Mouse (Mus musculus) stomach, embryonic 16.5 days (tissue): ENCODE results near the gene Ciapin1. TPM values are rescaled to one million over a fixed set of nuclear protein-coding genes. Genes with fewer than 3 reads are reported as not detected.
"Not testable (repeated sequence)": the region's sequence is repeated elsewhere in the genome, so short reads cannot be mapped to it uniquely, and the experiment has no call there.

ENCODE experiments used
- ATAC-seq: fragments of 200-750 bp; cut with Nextera tagmentation; 2 replicates; pipeline ENCODE4 v1.8.0; 2017; ENCODE audit warnings: moderate number of reproducible peaks, moderate TSS enrichment; ENCODE audit not compliant: insufficient read depth, low FRiP score
- H3K27ac ChIP-seq: fragments of 300-500 bp; sonication (generic); 2 replicates; pipeline ENCODE4 v1.5.1; 2014; ENCODE audit warnings: low read length
- H3K27me3 ChIP-seq: fragments of 300-500 bp; sonication (generic); 2 replicates; pipeline ENCODE4 v1.6.1; 2014; ENCODE audit warnings: low read length, control low read depth, mixed read lengths; ENCODE audit not compliant: control insufficient read depth, insufficient read depth
- H3K36me3 ChIP-seq: fragments of 300-500 bp; sonication (generic); 2 replicates; pipeline ENCODE4 v1.6.1; 2014; ENCODE audit warnings: low read length; ENCODE audit not compliant: control insufficient read depth, insufficient read depth
- H3K4me1 ChIP-seq: fragments of 300-500 bp; sonication (generic); 2 replicates; pipeline ENCODE4 v1.6.1; 2014; ENCODE audit warnings: low read length, control low read depth, mixed read lengths; ENCODE audit not compliant: control insufficient read depth, insufficient read depth
- H3K4me2 ChIP-seq: fragments of 300-500 bp; sonication (generic); 2 replicates; pipeline ENCODE4 v1.6.1; 2014; ENCODE audit warnings: low read depth, low read length, mixed read lengths
- H3K4me3 ChIP-seq: fragments of 300-500 bp; sonication (generic); replicated peaks from 2 replicates; pipeline ENCODE4 v1.5.1; 2014; ENCODE audit warnings: mild to moderate bottlenecking, low read length
- H3K9ac ChIP-seq: fragments of 300-500 bp; sonication (generic); 2 replicates; pipeline ENCODE4 v1.6.1; 2014; ENCODE audit warnings: low read length
- H3K9me3 ChIP-seq: fragments of 300-500 bp; sonication (generic); replicated peaks from 2 replicates; pipeline ENCODE4 v1.6.1; 2016; ENCODE audit warnings: low read length, control low read depth; ENCODE audit not compliant: control insufficient read depth
- WGBS: fragments of 180-500 bp; shearing (Covaris S2); extraction: QIAGEN DNeasy Blood & Tissue Kit; methylation state at CpG from one replicate; pipeline ENCODE4 v1.1.7; 2014; 5-methylcytosine and 5-hydroxymethylcytosine counted together
- polyA plus RNA-seq: library from polyadenylated mRNA; unstranded; fragments of >200 nt; fragmentation: Nextera tagmentation; extraction: Ambion mirVana; gene quantifications from 2 replicates; pipeline ENCODE4 v1.2.1, GENCODE M21; 2015

The Ciapin1 gene
- polyA plus RNA-seq, 1 experiment from 2014 or later: 84.7 TPM

DNA sequence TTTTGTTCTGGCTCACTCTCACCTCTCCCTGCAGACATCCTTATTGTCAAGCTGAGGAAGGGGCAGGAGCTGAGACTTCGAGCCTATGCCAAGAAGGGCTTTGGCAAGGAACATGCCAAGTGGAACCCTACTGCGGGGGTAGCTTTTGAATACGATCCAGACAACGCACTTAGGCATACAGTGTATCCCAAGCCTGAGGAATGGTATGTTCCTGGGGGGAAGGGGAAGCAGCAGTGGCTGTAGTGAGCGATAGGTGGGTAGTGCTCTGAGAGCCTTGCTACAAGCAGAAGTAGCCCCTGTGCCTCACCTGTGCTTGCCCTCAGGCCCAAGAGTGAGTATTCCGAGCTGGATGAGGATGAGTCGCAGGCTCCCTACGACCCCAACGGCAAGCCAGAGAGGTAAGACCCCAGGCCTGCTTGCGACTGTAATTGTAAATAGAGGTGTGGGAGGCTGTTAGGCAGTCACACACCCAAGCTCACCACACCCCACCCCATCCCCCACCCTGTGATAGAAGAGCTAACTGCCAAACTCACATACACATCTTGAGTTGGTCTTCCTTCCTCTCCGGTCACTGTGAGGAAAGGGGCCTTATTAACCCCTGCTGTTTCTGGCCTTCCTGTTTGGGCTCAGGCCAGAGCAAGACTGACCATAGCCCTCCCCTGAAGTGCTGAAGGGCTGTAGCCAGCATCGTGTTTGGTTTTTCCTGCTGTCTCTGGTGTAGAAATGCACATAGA, 24.5 kb upstream of the Ciapin1 start:
- H3K4me2 ChIP-seq: no peak overlapping the region
- no peak overlapping the region; the same call in 1 of the 2 replicates for H3K27ac ChIP-seq
- H3K4me3 ChIP-seq: no peak overlapping the region
- no peak for ATAC-seq
- 0 out of 2 replicates have a peak, but pooled peaks cover 8% of the 10 kb centered on the region for H3K36me3 ChIP-seq
- H3K9ac ChIP-seq: no peak overlapping the region
- no peaks in the 10 kb centered on the region for H3K27me3 ChIP-seq
- no peaks in the 10 kb centered on the region for H3K9me3 ChIP-seq
- WGBS: 83% methylated on average over 12 of the region's 12 CpGs
- peaks cover 5% of the 10 kb centered on the region for H3K4me1 ChIP-seq

DNA sequence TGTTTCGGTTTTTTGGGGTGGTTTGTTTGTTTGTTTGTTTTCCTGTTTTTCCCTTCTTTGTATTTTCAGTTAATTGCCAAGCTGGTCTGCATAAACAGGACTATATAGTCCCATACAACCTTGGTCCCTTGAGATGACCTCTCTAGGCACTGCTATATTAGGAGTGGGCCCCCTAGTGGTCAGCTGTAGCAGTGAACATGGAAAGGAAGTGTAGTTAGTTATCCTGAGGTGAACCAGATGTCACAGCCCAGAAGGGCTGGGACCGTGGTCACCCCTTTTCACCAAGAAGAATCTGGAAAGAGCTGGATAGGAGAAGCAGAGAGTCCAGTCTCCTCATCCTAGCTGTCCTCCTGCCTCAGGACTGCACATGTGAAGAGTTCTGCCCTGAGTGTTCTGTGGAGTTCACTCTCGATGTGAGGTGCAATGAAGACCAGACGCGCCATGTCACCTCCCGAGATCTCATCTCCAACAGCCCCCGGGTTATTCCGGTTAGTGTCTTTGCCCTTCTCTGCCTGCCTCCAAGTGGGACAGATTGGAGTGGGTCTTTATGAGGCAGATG, 23.3 kb upstream of the Ciapin1 start:
- Histone ChIP-seq H3K4me3 (no peak overlapping the region), H3K36me3 (0 out of 2 replicates have a peak, but pooled peaks cover 8% of the 10 kb centered on the region), H3K27ac (no peak overlapping the region), H3K27me3 (no peaks in the 10 kb centered on the region), H3K4me1 (peaks cover 5% of the 10 kb centered on the region), H3K9me3 (no peaks in the 10 kb centered on the region), H3K9ac (no peak overlapping the region), H3K4me2 (no peak overlapping the region)
- 72% methylated on average over 8 of the region's 8 CpGs for whole genome bisulfite sequencing
- no peak for ATAC-seq

DNA sequence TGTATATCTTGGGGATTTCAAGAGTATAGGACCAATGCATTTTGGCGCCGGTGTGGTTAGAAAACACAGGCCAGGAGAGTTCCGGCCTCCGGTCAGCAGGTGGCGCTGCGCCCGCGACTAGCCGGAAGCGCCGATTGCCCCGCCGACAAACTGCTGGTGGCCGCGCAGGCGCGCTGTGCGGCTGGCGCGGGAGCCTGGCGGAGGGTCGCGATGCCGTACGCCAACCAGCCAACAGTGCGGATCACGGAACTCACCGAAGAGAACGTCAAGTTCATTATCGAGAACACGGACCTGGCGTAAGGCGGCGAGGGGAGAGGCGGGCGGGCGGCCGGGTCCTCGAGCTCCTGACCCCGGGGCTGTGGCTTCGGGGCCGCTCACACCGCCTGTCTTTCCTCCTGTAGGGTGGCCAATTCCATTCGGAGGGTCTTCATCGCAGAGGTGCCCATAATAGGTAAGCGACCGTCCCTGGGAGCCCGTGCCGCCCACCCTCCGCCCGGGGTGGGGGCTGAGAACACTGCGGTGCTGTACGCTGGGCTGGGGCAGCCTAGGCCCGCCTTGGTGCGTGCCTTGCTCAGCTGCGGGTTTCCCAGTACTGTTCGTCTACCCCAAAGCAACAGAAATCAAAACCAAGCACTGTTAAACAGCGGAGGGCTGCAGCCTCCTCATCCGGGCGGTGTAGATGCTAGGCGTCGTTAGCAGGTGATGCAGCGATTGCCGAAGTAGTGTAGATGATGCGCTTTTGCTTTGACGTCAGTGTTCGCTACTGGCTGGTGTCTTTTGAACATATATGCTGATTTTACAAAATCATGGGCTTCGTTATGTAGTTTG, 19.4 kb upstream of the Ciapin1 start, which contains the start of gene Polr2c:
TSS of gene Polr2c (plus strand) at position 105 of the 828 bp plus-strand sequence.
- Histone ChIP-seq H3K4me2 (peak within 1 kb of the TSS; percentile 82), H3K9me3 (no peaks in the 10 kb centered on the region), H3K4me3 (peak within 1 kb of the TSS; percentile 70), H3K27ac (peak within 1 kb of the TSS; percentile 7; the same call in 1 of the 2 replicates), H3K9ac (peak within 1 kb of the TSS; percentile 91), H3K27me3 (no peaks in the 10 kb centered on the region), H3K36me3 (no peaks in the 10 kb centered on the region), H3K4me1 (peaks cover 5% of the 10 kb centered on the region)
- peak; percentile 79 for ATAC-seq
- under 1% methylated on average over 68 of the region's 68 CpGs for WGBS

DNA sequence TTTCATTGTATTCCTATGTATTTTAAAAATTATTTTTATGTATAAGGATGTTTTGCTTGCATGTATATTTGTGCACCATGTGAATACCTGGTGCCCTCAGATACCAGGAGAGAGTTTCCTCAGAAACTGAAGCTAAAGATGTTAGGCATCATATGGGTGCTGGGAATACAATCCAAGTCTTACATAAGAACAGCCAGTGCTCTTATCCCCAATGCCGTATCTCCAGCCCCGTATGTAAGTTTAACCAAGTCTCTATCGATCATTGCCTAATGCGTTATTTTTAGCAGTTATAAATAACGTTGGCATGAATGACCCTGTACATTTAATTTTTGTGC, 18.8 kb upstream of the Ciapin1 start:
- Histone ChIP-seq H3K9ac (no peak overlapping the region), H3K4me1 (peaks cover 5% of the 10 kb centered on the region), H3K27me3 (no peaks in the 10 kb centered on the region), H3K4me2 (peak overlapping the region; percentile 35; the same call in 1 of the 2 replicates), H3K4me3 (peak overlapping the region; percentile 70), H3K27ac (no peak overlapping the region), H3K36me3 (no peaks in the 10 kb centered on the region), H3K9me3 (no peaks in the 10 kb centered on the region)
- ATAC-seq: peak; percentile 28; the same call in 1 of the 2 replicates
- 28% methylated on average over 5 of the region's 5 CpGs for WGBS

DNA sequence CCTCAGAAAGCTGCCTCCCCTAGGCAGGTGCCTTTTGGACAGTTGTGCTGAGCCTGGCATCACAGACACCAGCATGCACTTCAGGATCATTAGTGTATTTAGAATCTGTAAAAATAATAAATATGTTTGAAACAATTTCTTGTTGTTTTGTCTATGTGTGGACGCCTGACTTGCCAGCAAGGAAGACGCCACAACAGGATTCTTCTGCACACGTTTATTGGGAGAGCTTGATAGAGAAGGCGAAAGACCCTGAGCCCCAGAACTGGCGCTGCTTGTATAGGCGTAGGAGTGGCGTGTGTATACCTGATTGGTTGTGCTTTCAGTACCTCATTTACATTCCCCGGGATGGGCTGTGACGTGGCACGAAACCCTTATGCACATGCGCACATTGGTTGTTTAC, 16.6 kb upstream of the Ciapin1 start:
- not testable (repeated sequence) for H3K27me3 ChIP-seq, H3K27ac ChIP-seq, H3K4me2 ChIP-seq, H3K9me3 ChIP-seq, ATAC-seq, H3K4me3 ChIP-seq, H3K36me3 ChIP-seq, H3K4me1 ChIP-seq, H3K9ac ChIP-seq
- 88% methylated on average over 11 of the region's 11 CpGs for WGBS

DNA sequence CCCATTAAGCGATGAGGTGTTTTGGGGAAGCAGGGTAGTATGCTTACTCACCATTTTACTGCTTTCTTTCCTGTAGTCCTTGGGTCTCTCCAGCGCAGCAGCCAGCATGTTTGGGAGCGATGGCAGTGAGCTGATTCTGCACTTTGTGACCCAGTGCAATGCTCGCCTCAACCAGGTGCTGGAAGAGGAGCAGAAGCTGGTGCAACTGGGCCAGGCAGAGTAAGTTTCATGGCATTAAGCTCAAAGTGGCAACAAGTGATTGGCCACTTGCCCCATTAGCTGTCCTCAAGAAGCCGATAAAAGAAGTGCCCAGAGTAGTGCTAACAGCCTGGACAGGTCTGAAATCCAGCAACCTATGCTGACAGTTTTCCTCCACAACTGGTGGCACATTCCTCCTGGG, 11.9 kb upstream of the Ciapin1 start:
- Histone ChIP-seq H3K27ac (no peak overlapping the region), H3K9ac (no peak overlapping the region), H3K9me3 (no peaks in the 10 kb centered on the region), H3K4me3 (no peak overlapping the region), H3K4me2 (no peak overlapping the region), H3K27me3 (no peaks in the 10 kb centered on the region), H3K4me1 (no peaks in the 10 kb centered on the region), H3K36me3 (peaks cover 23% of the 10 kb centered on the region)
- WGBS: 89% methylated on average over 5 of the region's 5 CpGs
- no peak for ATAC-seq

DNA sequence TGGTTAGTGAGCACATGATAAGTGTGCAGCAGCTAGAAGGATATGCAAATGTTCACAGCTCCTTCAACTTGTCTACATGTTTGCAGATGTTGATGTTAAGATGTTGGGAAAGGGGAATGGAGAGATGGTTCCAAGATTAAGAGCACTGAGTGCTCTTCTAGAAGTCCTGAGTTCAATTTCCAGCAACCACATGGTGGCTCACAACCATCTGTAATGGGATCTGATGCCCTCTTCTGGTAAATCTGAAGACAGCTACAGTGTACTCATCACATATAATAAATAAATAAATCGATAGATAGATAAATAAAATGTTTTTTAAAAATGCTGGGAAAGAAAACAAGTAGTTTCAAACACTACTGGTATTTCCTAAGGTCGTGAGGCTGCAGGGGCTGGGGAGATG, 3.0 kb upstream of the Ciapin1 start:
- 44% methylated on average over 2 of the region's 2 CpGs for WGBS
- Histone ChIP-seq H3K27me3 (no peaks in the 10 kb centered on the region), H3K4me2 (no peak overlapping the region), H3K9me3 (no peaks in the 10 kb centered on the region), H3K36me3 (0 out of 2 replicates have a peak, but pooled peaks cover 2% of the 10 kb centered on the region), H3K27ac (no peak overlapping the region), H3K4me3 (no peak overlapping the region), H3K9ac (no peak overlapping the region), H3K4me1 (peaks cover 16% of the 10 kb centered on the region)
- ATAC-seq: no peak

DNA sequence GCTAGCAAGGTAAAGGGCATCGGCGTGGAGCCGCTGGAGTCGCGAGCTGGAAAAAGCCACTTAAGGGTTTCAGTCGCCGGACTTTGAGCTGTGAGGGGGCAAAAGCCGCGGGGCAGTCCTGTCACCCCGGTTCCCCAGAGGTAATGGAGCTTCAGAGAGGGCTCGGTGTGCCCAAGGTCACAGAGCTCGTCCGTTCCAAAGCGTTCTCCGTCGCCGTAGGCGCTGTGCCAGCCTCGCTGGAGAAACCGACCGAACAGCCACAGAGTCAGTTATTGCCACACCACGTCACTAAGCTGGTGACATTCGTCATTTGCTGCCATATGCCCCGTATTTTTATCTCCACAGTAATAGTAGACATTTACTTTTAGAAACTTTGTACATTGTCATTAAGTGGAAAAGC, 442 bp upstream of the Ciapin1 start:
- Histone ChIP-seq H3K9me3 (no peaks in the 10 kb centered on the region), H3K4me1 (peaks cover 16% of the 10 kb centered on the region), H3K4me3 (peak overlapping the region; percentile 98), H3K36me3 (no peaks in the 10 kb centered on the region), H3K27ac (peak overlapping the region; percentile 96), H3K27me3 (no peaks in the 10 kb centered on the region), H3K9ac (peak overlapping the region; percentile 98), H3K4me2 (peak overlapping the region; percentile 72)
- peak; percentile 62 for ATAC-seq
- 0% methylated on average over 24 of the region's 24 CpGs for WGBS
